Mouse (Mus musculus): ENCODE measurements around the gene Tnr. TPM values are rescaled to one million over a fixed set of nuclear protein-coding genes. Genes with fewer than 3 reads are reported as not detected.
"Not testable (repeated sequence)": the region's sequence is repeated elsewhere in the genome, so short reads cannot be mapped to it uniquely, and the experiment has no call there.

The Tnr gene
- polyA plus RNA-seq, 1 experiment from 2014 or later = 1.7 TPM

- H3K4me3 ChIP-seq (ENCODE audit: low read depth, low read length); DNase-seq (ENCODE audit: low spot score); H3K9me3 ChIP-seq (ENCODE audit: control insufficient read depth, low read length); ATAC-seq (replicated peaks; ENCODE audit: low FRiP score, low TSS enrichment, low read depth); H3K9ac ChIP-seq (ENCODE audit: low read length); H3K27ac ChIP-seq (ENCODE audit: low read depth); H3K4me2 ChIP-seq (ENCODE audit: low read length); H3K4me1 ChIP-seq (replicated peaks; ENCODE audit: control insufficient read depth, insufficient read depth, low read length); H3K36me3 ChIP-seq (ENCODE audit: control insufficient read depth, insufficient read depth, low read length); H3K27me3 ChIP-seq (replicated peaks; ENCODE audit: control insufficient read depth, insufficient read depth, low read length): not testable (repeated sequence)
Measured at GRCm38 (mm10) chr1:159966286-159966685, 442.7 kb downstream of the Tnr start.

- Histone ChIP-seq H3K36me3 (ENCODE audit: control insufficient read depth, insufficient read depth, low read length) (no peaks in the 10 kb centered on the region), H3K27ac (ENCODE audit: low read depth) (no peak overlapping the region), H3K4me3 (ENCODE audit: low read depth, low read length) (no peak overlapping the region), H3K9me3 (ENCODE audit: control insufficient read depth, low read length) (no peaks in the 10 kb centered on the region), H3K4me1 (replicated peaks; ENCODE audit: control insufficient read depth, insufficient read depth, low read length) (no peaks in the 10 kb centered on the region), H3K9ac (ENCODE audit: low read length) (no peak overlapping the region), H3K27me3 (replicated peaks; ENCODE audit: control insufficient read depth, insufficient read depth, low read length) (no peaks in the 10 kb centered on the region), H3K4me2 (ENCODE audit: low read length) (no peak overlapping the region)
- ATAC-seq (replicated peaks; ENCODE audit: low FRiP score, low TSS enrichment, low read depth) (no peak), DNase-seq (ENCODE audit: low spot score) (no peak)
Measured at GRCm38 (mm10) chr1:159968395-159968794, 444.8 kb downstream of the Tnr start.

GRCm38 (mm10) chr1:159977786-159978185, 454.2 kb downstream of the Tnr start:
- WGBS = 34% methylated on average over 2 of the region's 2 CpGs
- H3K4me3 ChIP-seq (ENCODE audit: low read depth, low read length) = no peak overlapping the region
- H3K9ac ChIP-seq (ENCODE audit: low read length) = no peak overlapping the region
- DNase-seq (ENCODE audit: low spot score) = no peak
- H3K27me3 ChIP-seq (replicated peaks; ENCODE audit: control insufficient read depth, insufficient read depth, low read length) = no peaks in the 10 kb centered on the region
- H3K4me2 ChIP-seq (ENCODE audit: low read length) = no peak overlapping the region
- ATAC-seq (replicated peaks; ENCODE audit: low FRiP score, low TSS enrichment, low read depth) = no peak
- no peak overlapping the region for H3K27ac ChIP-seq (ENCODE audit: low read depth)
- no peaks in the 10 kb centered on the region for H3K4me1 ChIP-seq (replicated peaks; ENCODE audit: control insufficient read depth, insufficient read depth, low read length)
- H3K9me3 ChIP-seq (ENCODE audit: control insufficient read depth, low read length) = no peaks in the 10 kb centered on the region
- H3K36me3 ChIP-seq (ENCODE audit: control insufficient read depth, insufficient read depth, low read length) = no peaks in the 10 kb centered on the region

- H3K9ac ChIP-seq (ENCODE audit: low read length) = no peak overlapping the region
- H3K4me1 ChIP-seq (replicated peaks; ENCODE audit: control insufficient read depth, insufficient read depth, low read length) = no peaks in the 10 kb centered on the region
- 81% methylated on average over 2 of the region's 2 CpGs for WGBS
- no peaks in the 10 kb centered on the region for H3K9me3 ChIP-seq (ENCODE audit: control insufficient read depth, low read length)
- H3K36me3 ChIP-seq (ENCODE audit: control insufficient read depth, insufficient read depth, low read length) = no peaks in the 10 kb centered on the region
- no peak overlapping the region for H3K4me2 ChIP-seq (ENCODE audit: low read length)
- no peak overlapping the region for H3K4me3 ChIP-seq (ENCODE audit: low read depth, low read length)
- DNase-seq (ENCODE audit: low spot score) (no peak), ATAC-seq (replicated peaks; ENCODE audit: low FRiP score, low TSS enrichment, low read depth) (no peak)
- no peaks in the 10 kb centered on the region for H3K27me3 ChIP-seq (replicated peaks; ENCODE audit: control insufficient read depth, insufficient read depth, low read length)
- H3K27ac ChIP-seq (ENCODE audit: low read depth) = no peak overlapping the region
Measured at GRCm38 (mm10) chr1:159979096-159979495, 455.5 kb downstream of the Tnr start.

GRCm38 (mm10) chr1:159980355-159980754, 456.8 kb downstream of the Tnr start:
- no peak for ATAC-seq (replicated peaks; ENCODE audit: low FRiP score, low TSS enrichment, low read depth)
- H3K4me1 ChIP-seq (replicated peaks; ENCODE audit: control insufficient read depth, insufficient read depth, low read length) = no peaks in the 10 kb centered on the region

More at GRCm38 (mm10) chr1:159980355-159980754, 456.8 kb downstream of the Tnr start:
- H3K9ac ChIP-seq (ENCODE audit: low read length) = no peak overlapping the region
- H3K4me3 ChIP-seq (ENCODE audit: low read depth, low read length) = no peak overlapping the region
- no peak for DNase-seq (ENCODE audit: low spot score)
- H3K27me3 ChIP-seq (replicated peaks; ENCODE audit: control insufficient read depth, insufficient read depth, low read length) = no peaks in the 10 kb centered on the region
- 86% methylated on average over 1 of the region's 1 CpGs for WGBS
- H3K36me3 ChIP-seq (ENCODE audit: control insufficient read depth, insufficient read depth, low read length) = no peaks in the 10 kb centered on the region
- no peak overlapping the region for H3K4me2 ChIP-seq (ENCODE audit: low read length)
- H3K9me3 ChIP-seq (ENCODE audit: control insufficient read depth, low read length) = no peaks in the 10 kb centered on the region
- H3K27ac ChIP-seq (ENCODE audit: low read depth) = no peak overlapping the region

Data from intestine, embryonic 14.5 days (tissue).